Mouse (Mus musculus): Measurements from ENCODE around the gene Bcat1. TPM values are rescaled to one million over a fixed set of nuclear protein-coding genes. Genes with fewer than 3 reads are reported as not detected.

The Bcat1 gene
- polyA plus RNA-seq, 2 experiments = 10.9 to 34.0 TPM

GRCm38 (mm10) chr6:145074461-145074860 is 1.5 kb downstream of the Bcat1 start:
- 0 out of 2 replicates have a peak, but pooled peaks cover 9% of the 10 kb centered on the region for H3K27me3 ChIP-seq (ENCODE audit: control insufficient read depth, insufficient read depth, low read length)
- no peak overlapping the region for H3K27ac ChIP-seq (replicated peaks; ENCODE audit: low read depth, low read length)
- H3K4me1 ChIP-seq (ENCODE audit: control insufficient read depth, insufficient read depth, low read length) = no peaks in the 10 kb centered on the region; the same call in 1 of the 2 replicates
- H3K36me3 ChIP-seq (ENCODE audit: control insufficient read depth, insufficient read depth, low read length) = no peaks in the 10 kb centered on the region
- H3K4me3 ChIP-seq (replicated peaks; ENCODE audit: low read length) = peak overlapping the region; percentile 19
- H3K9ac ChIP-seq (ENCODE audit: low read depth, low read length, severe bottlenecking) = peak overlapping the region; percentile 63; the same call in 1 of the 2 replicates
- DNase-seq (ENCODE audit: low spot score) (no peak), ATAC-seq (ENCODE audit: low FRiP score, low read depth) (no peak)
- H3K4me2 ChIP-seq (replicated peaks; ENCODE audit: low read depth, low read length, severe bottlenecking) = peak overlapping the region; percentile 93
- TF ChIP-seq POLR2A (IDR thresholded peaks at IDR 0.05; ENCODE audit: borderline replicate concordance, extremely low read depth, insufficient read depth, insufficient read length) = no peak
- H3K9me3 ChIP-seq (ENCODE audit: control insufficient read depth, low read length) = no peaks in the 10 kb centered on the region

GRCm38 (mm10) chr6:145069921-145070320 is 6.1 kb downstream of the Bcat1 start:
- ATAC-seq (ENCODE audit: low FRiP score, low read depth) (no peak), DNase-seq (ENCODE audit: low spot score) (no peak)
- Histone ChIP-seq H3K4me2 (replicated peaks; ENCODE audit: low read depth, low read length, severe bottlenecking) (no peak overlapping the region), H3K27ac (replicated peaks; ENCODE audit: low read depth, low read length) (no peak overlapping the region), H3K4me3 (replicated peaks; ENCODE audit: low read length) (no peak overlapping the region), H3K9ac (ENCODE audit: low read depth, low read length, severe bottlenecking) (no peak overlapping the region), H3K27me3 (ENCODE audit: control insufficient read depth, insufficient read depth, low read length) (no peaks in the 10 kb centered on the region), H3K4me1 (ENCODE audit: control insufficient read depth, insufficient read depth, low read length) (no peaks in the 10 kb centered on the region; the same call in 1 of the 2 replicates), H3K36me3 (ENCODE audit: control insufficient read depth, insufficient read depth, low read length) (no peaks in the 10 kb centered on the region), H3K9me3 (ENCODE audit: control insufficient read depth, low read length) (no peaks in the 10 kb centered on the region)
- TF ChIP-seq POLR2A (IDR thresholded peaks at IDR 0.05; ENCODE audit: borderline replicate concordance, extremely low read depth, insufficient read depth, insufficient read length) = no peak
- WGBS = 72% methylated on average over 2 of the region's 2 CpGs

- ATAC-seq (ENCODE audit: low FRiP score, low read depth) (no peak), DNase-seq (ENCODE audit: low spot score) (no peak)
- TF ChIP-seq POLR2A (IDR thresholded peaks at IDR 0.05; ENCODE audit: borderline replicate concordance, extremely low read depth, insufficient read depth, insufficient read length) = no peak
- Histone ChIP-seq H3K9ac (ENCODE audit: low read depth, low read length, severe bottlenecking) (no peak overlapping the region), H3K36me3 (ENCODE audit: control insufficient read depth, insufficient read depth, low read length) (no peaks in the 10 kb centered on the region), H3K4me3 (replicated peaks; ENCODE audit: low read length) (no peak overlapping the region), H3K4me2 (replicated peaks; ENCODE audit: low read depth, low read length, severe bottlenecking) (no peak overlapping the region), H3K9me3 (ENCODE audit: control insufficient read depth, low read length) (no peaks in the 10 kb centered on the region), H3K4me1 (ENCODE audit: control insufficient read depth, insufficient read depth, low read length) (no peaks in the 10 kb centered on the region), H3K27me3 (ENCODE audit: control insufficient read depth, insufficient read depth, low read length) (no peaks in the 10 kb centered on the region), H3K27ac (replicated peaks; ENCODE audit: low read depth, low read length) (no peak overlapping the region)
- 89% methylated on average over 7 of the region's 7 CpGs for WGBS
Observed at GRCm38 (mm10) chr6:145069397-145069796, 6.6 kb downstream of the Bcat1 start.

- Histone ChIP-seq H3K36me3 (ENCODE audit: control insufficient read depth, insufficient read depth, low read length) (no peaks in the 10 kb centered on the region), H3K27me3 (ENCODE audit: control insufficient read depth, insufficient read depth, low read length) (no peaks in the 10 kb centered on the region), H3K4me3 (replicated peaks; ENCODE audit: low read length) (no peak overlapping the region), H3K9me3 (ENCODE audit: control insufficient read depth, low read length) (no peaks in the 10 kb centered on the region), H3K9ac (ENCODE audit: low read depth, low read length, severe bottlenecking) (no peak overlapping the region), H3K4me1 (ENCODE audit: control insufficient read depth, insufficient read depth, low read length) (no peaks in the 10 kb centered on the region), H3K4me2 (replicated peaks; ENCODE audit: low read depth, low read length, severe bottlenecking) (no peak overlapping the region), H3K27ac (replicated peaks; ENCODE audit: low read depth, low read length) (no peak overlapping the region)
- ATAC-seq (ENCODE audit: low FRiP score, low read depth) (no peak), DNase-seq (ENCODE audit: low spot score) (no peak)
- WGBS = 85% methylated on average over 8 of the region's 8 CpGs
- TF ChIP-seq POLR2A (IDR thresholded peaks at IDR 0.05; ENCODE audit: borderline replicate concordance, extremely low read depth, insufficient read depth, insufficient read length) = no peak
Observed at GRCm38 (mm10) chr6:145067679-145068078, 8.3 kb downstream of the Bcat1 start.

- Histone ChIP-seq H3K27ac (replicated peaks; ENCODE audit: low read depth, low read length) (no peak overlapping the region), H3K9me3 (ENCODE audit: control insufficient read depth, low read length) (no peaks in the 10 kb centered on the region), H3K27me3 (ENCODE audit: control insufficient read depth, insufficient read depth, low read length) (no peaks in the 10 kb centered on the region), H3K4me2 (replicated peaks; ENCODE audit: low read depth, low read length, severe bottlenecking) (no peak overlapping the region), H3K4me1 (ENCODE audit: control insufficient read depth, insufficient read depth, low read length) (no peaks in the 10 kb centered on the region), H3K9ac (ENCODE audit: low read depth, low read length, severe bottlenecking) (no peak overlapping the region), H3K4me3 (replicated peaks; ENCODE audit: low read length) (no peak overlapping the region), H3K36me3 (ENCODE audit: control insufficient read depth, insufficient read depth, low read length) (no peaks in the 10 kb centered on the region)
- WGBS = 78% methylated on average over 6 of the region's 6 CpGs
- no peak for TF ChIP-seq POLR2A (IDR thresholded peaks at IDR 0.05; ENCODE audit: borderline replicate concordance, extremely low read depth, insufficient read depth, insufficient read length)
- DNase-seq (ENCODE audit: low spot score) = no peak
- ATAC-seq (ENCODE audit: low FRiP score, low read depth) = no peak
Observed at GRCm38 (mm10) chr6:145066416-145066815, 9.6 kb downstream of the Bcat1 start.

Data from limb, embryonic 14.5 days (tissue).